Mouse (Mus musculus) cortical plate, adult 2 months (tissue): Measurements from ENCODE around the gene Ank3.

Experiments
- CTCF ChIP-seq: fragments of 200-500 bp; IDR thresholded peaks from 2 replicates; pipeline ENCODE4 v1.5.1; 2011; ENCODE audit warnings: mild to moderate bottlenecking, control low read depth, low read length; ENCODE audit not compliant: insufficient read depth; ENCODE audit errors: extremely low read depth
- POLR2A ChIP-seq: fragments of 200-500 bp; IDR thresholded peaks from 2 replicates; pipeline ENCODE4 v1.6.1; 2011; ENCODE audit warnings: mild to moderate bottlenecking, low read length, control low read depth; ENCODE audit not compliant: insufficient read depth; ENCODE audit errors: extremely low read depth

DNA sequence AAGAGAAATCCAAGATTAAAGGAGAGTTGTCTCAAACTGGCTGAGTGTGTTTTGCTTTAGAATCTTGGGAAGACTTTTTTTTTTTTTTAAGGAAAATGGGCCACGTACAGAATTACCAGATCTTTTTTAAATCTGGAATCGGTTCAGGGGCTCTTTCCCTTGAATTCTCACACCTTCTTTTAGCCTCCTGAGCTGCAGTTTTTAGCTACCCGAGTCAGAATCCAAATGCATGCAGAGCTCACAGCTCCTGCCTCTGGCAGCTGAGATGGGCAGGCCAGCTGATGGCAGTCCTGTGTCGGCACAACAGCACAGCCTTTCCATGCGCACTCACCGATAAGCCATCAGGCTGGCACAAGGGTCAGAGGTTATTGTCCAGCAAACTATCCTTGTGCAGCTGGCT lies 406.0 kb downstream of the Ank3 start:
- TF ChIP-seq CTCF (no peak), POLR2A (no peak)
